Mouse (Mus musculus): Measurements from ENCODE around the gene Dlgap4. TPM values are rescaled to one million over a fixed set of nuclear protein-coding genes. Genes with fewer than 3 reads are reported as not detected.

Gene Dlgap4
- polyA plus RNA-seq, 1 experiment from 2014 or later = 230 TPM

- WGBS = 51% methylated on average over 9 of the region's 9 CpGs
- Histone ChIP-seq H3K27ac (ENCODE audit: low read depth, low read length) (peak overlapping the region; percentile 23), H3K36me3 (ENCODE audit: control insufficient read depth, insufficient read depth, low read length) (no peaks in the 10 kb centered on the region), H3K4me1 (ENCODE audit: control insufficient read depth, insufficient read depth, low read length) (0 out of 2 replicates have a peak, but pooled peaks cover 12% of the 10 kb centered on the region), H3K4me2 (ENCODE audit: low read depth, low read length) (no peak overlapping the region), H3K27me3 (ENCODE audit: control insufficient read depth, insufficient read depth, low read length) (peaks cover 3% of the 10 kb centered on the region; the same call in 1 of the 2 replicates), H3K9me3 (ENCODE audit: control insufficient read depth, low read length) (no peaks in the 10 kb centered on the region), H3K4me3 (ENCODE audit: low read depth, low read length) (no peak overlapping the region), H3K9ac (replicated peaks; ENCODE audit: low read depth, low read length) (no peak overlapping the region)
- ATAC-seq (ENCODE audit: low read depth) = no peak
These were observed 78.2 kb downstream of the Dlgap4 start for GRCm38 (mm10) chr2:156691746-156692145.

DNA sequence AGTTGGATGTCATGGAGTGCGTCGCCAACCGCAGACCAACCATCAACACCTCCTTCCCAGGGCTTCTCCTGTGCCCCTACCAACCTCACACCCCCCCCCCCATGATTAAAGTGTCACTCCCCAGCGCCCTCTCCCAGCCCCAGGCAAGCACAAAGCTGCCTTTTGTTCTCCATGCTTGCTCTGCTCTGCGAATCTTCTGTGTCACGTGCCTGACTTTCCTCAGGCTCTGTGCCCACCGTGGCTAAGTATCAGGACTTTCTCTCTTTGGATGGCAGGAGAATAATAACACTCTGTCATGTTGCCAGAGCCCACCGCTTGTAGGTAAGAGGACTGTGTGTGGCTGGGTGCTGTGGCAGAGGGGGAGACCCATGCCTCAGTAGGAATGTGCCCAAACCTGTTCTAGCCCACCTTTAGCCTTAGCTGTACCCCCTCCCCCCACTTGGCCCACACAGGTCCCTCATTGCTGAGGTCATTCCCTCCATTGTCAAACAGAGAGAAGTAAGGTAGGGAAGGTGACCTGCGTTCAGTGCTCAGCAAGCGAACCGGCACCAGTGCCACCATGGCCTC lies 79.8 kb downstream of the Dlgap4 start:
- WGBS = 62% methylated on average over 11 of the region's 11 CpGs
- no peak overlapping the region for H3K27ac ChIP-seq (ENCODE audit: low read depth, low read length)
- ATAC-seq (ENCODE audit: low read depth) = no peak; the same call in 1 of the 2 replicates
- peaks cover 3% of the 10 kb centered on the region; the same call in 1 of the 2 replicates for H3K27me3 ChIP-seq (ENCODE audit: control insufficient read depth, insufficient read depth, low read length)
- H3K4me3 ChIP-seq (ENCODE audit: low read depth, low read length) = no peak overlapping the region
- peaks cover 10% of the 10 kb centered on the region; the same call in 1 of the 2 replicates for H3K4me1 ChIP-seq (ENCODE audit: control insufficient read depth, insufficient read depth, low read length)
- no peaks in the 10 kb centered on the region for H3K36me3 ChIP-seq (ENCODE audit: control insufficient read depth, insufficient read depth, low read length)
- H3K9ac ChIP-seq (replicated peaks; ENCODE audit: low read depth, low read length) = no peak overlapping the region
- no peak overlapping the region for H3K4me2 ChIP-seq (ENCODE audit: low read depth, low read length)
- H3K9me3 ChIP-seq (ENCODE audit: control insufficient read depth, low read length) = no peaks in the 10 kb centered on the region

DNA sequence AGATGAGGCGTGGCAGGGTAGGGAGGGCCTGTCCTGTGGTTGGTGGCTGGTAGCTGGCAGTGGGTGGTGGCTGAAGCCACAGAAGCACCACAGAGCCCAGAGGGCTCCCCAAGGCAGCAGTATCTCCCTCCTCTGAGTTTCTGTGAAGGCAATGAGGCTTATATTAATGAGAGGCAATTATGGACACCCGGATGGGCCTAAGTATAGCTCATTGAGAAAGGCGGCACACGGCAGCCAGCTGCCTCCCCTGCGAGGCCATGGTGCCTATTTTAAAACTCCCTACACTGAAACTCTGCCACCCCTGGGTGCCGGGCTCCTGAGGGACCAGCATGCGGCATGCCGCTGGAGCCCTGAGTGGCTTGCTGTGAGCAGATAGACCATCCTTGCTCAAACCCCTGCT lies 83.8 kb downstream of the Dlgap4 start:
- Histone ChIP-seq H3K4me2 (ENCODE audit: low read depth, low read length) (no peak overlapping the region), H3K4me1 (ENCODE audit: control insufficient read depth, insufficient read depth, low read length) (peaks cover 3% of the 10 kb centered on the region; the same call in 1 of the 2 replicates), H3K9me3 (ENCODE audit: control insufficient read depth, low read length) (no peaks in the 10 kb centered on the region), H3K27ac (ENCODE audit: low read depth, low read length) (no peak overlapping the region), H3K27me3 (ENCODE audit: control insufficient read depth, insufficient read depth, low read length) (no peaks in the 10 kb centered on the region), H3K4me3 (ENCODE audit: low read depth, low read length) (no peak overlapping the region), H3K36me3 (ENCODE audit: control insufficient read depth, insufficient read depth, low read length) (no peaks in the 10 kb centered on the region), H3K9ac (replicated peaks; ENCODE audit: low read depth, low read length) (no peak overlapping the region)
- ATAC-seq (ENCODE audit: low read depth) = peak; percentile 31
- WGBS = 48% methylated on average over 8 of the region's 8 CpGs

GRCm38 (mm10) chr2:156698168-156698567 lies 84.7 kb downstream of the Dlgap4 start:
- H3K4me1 ChIP-seq (ENCODE audit: control insufficient read depth, insufficient read depth, low read length) = peaks cover 3% of the 10 kb centered on the region; the same call in 1 of the 2 replicates
- H3K36me3 ChIP-seq (ENCODE audit: control insufficient read depth, insufficient read depth, low read length) = no peaks in the 10 kb centered on the region
- H3K27ac ChIP-seq (ENCODE audit: low read depth, low read length) = no peak overlapping the region
- no peaks in the 10 kb centered on the region for H3K9me3 ChIP-seq (ENCODE audit: control insufficient read depth, low read length)
- 68% methylated on average over 9 of the region's 9 CpGs for WGBS
- no peak overlapping the region for H3K4me2 ChIP-seq (ENCODE audit: low read depth, low read length)
- H3K4me3 ChIP-seq (ENCODE audit: low read depth, low read length) = no peak overlapping the region
- no peak for ATAC-seq (ENCODE audit: low read depth)
- no peaks in the 10 kb centered on the region for H3K27me3 ChIP-seq (ENCODE audit: control insufficient read depth, insufficient read depth, low read length)
- H3K9ac ChIP-seq (replicated peaks; ENCODE audit: low read depth, low read length) = no peak overlapping the region

DNA sequence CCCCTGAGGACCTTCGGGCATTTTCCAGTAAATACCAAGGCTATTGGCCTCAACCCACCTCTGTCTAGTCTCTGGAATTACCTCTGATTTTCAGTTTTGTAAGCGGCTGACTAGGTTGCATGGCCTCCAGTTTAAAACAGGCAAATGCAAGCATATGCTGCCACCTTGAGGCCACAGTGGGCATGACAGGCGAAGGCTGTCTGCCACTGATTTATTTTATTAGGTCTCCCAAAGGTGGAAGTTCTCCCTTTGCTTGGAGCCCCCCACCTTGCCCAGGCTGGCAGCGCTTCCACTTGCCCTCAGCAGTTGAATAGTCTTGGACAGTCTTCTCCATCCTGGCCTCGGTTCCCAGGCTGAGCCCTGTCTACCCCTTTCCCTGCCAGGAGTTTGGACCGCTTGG lies 92.0 kb downstream of the Dlgap4 start:
- Histone ChIP-seq H3K4me1 (ENCODE audit: control insufficient read depth, insufficient read depth, low read length) (no peaks in the 10 kb centered on the region), H3K27ac (ENCODE audit: low read depth, low read length) (no peak overlapping the region), H3K27me3 (ENCODE audit: control insufficient read depth, insufficient read depth, low read length) (no peaks in the 10 kb centered on the region), H3K4me3 (ENCODE audit: low read depth, low read length) (no peak overlapping the region), H3K9ac (replicated peaks; ENCODE audit: low read depth, low read length) (no peak overlapping the region), H3K4me2 (ENCODE audit: low read depth, low read length) (no peak overlapping the region), H3K36me3 (ENCODE audit: control insufficient read depth, insufficient read depth, low read length) (no peaks in the 10 kb centered on the region), H3K9me3 (ENCODE audit: control insufficient read depth, low read length) (no peaks in the 10 kb centered on the region)
- WGBS = 21% methylated on average over 6 of the region's 6 CpGs
- ATAC-seq (ENCODE audit: low read depth) = no peak

DNA sequence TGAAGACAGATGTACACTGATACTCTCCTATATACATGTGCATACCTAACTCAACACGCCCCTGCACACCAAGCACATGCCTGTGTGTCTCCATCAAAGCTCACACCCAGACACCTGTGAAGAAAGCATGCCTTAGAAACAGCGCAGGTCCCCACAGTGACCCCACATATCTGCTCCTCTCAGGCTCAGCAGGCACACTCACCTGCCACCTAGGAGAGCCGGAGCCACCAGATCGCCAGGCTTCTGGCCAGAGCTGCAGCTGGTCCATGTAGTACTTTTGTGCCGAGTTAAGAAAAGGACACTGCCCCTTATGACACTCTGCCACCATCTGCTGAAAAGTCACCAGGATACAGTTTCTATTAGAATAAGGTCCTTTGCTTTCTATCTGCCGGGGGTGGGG lies 103.2 kb downstream of the Dlgap4 start:
- no peak overlapping the region for H3K9ac ChIP-seq (replicated peaks; ENCODE audit: low read depth, low read length)
- no peaks in the 10 kb centered on the region for H3K36me3 ChIP-seq (ENCODE audit: control insufficient read depth, insufficient read depth, low read length)
- 84% methylated on average over 6 of the region's 6 CpGs for WGBS
- no peak overlapping the region for H3K4me2 ChIP-seq (ENCODE audit: low read depth, low read length)
- ATAC-seq (ENCODE audit: low read depth) = no peak
- H3K27me3 ChIP-seq (ENCODE audit: control insufficient read depth, insufficient read depth, low read length) = no peaks in the 10 kb centered on the region
- no peak overlapping the region for H3K27ac ChIP-seq (ENCODE audit: low read depth, low read length)
- H3K4me1 ChIP-seq (ENCODE audit: control insufficient read depth, insufficient read depth, low read length) = peaks cover 12% of the 10 kb centered on the region
- no peak overlapping the region for H3K4me3 ChIP-seq (ENCODE audit: low read depth, low read length)
- H3K9me3 ChIP-seq (ENCODE audit: control insufficient read depth, low read length) = no peaks in the 10 kb centered on the region

DNA sequence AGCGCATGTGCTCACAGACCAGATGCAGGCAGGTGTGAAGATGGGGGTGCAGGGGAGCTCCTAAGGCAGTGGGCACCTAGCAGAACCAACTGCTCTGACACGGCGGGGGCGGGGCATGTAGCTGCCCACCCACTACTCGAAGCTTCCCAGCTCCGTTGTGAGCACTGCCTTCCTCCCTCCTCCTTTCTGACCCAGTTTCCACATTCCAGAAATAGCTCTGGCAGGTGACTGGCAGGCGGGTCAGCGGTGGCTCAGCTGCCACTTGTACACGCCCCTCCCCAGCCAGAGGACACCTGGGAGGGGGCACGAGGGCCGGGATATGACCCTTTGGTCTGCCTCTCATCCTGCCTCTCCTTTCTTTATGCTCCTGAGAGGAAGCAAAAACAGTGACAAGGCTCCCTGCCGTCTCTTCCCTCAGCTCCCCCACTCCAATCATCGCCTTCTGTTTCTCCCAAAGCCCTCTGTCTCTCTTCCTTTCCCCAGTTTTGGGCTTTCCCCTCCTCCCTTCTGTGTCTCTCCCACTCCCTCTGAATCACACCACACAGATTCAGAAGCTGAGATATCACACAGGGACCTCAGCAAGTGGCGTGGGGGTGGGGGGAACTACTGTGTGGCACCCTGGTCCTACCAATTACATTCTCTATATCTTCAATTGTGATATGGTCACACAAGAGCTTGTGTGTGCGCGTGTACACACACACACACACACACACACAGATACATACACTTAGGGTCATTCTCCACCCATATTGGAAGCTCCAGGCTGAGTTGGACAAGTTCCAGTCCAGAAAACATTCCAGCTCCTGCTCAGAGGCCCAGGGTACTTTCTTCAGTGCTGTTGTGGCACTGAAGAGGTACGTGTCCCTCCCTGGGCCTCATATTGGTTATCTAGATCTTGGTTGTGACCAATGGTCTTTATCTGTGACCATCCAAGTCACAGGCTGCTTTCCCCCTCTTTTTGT lies 104.1 kb downstream of the Dlgap4 start:
- no peaks in the 10 kb centered on the region for H3K9me3 ChIP-seq (ENCODE audit: control insufficient read depth, low read length)
- peak overlapping the region; percentile 1; the same call in 1 of the 2 replicates for H3K27ac ChIP-seq (ENCODE audit: low read depth, low read length)
- ATAC-seq (ENCODE audit: low read depth) = no peak
- no peak overlapping the region for H3K4me2 ChIP-seq (ENCODE audit: low read depth, low read length)
- H3K36me3 ChIP-seq (ENCODE audit: control insufficient read depth, insufficient read depth, low read length) = no peaks in the 10 kb centered on the region
- no peak overlapping the region for H3K9ac ChIP-seq (replicated peaks; ENCODE audit: low read depth, low read length)
- WGBS = 26% methylated on average over 17 of the region's 17 CpGs
- H3K4me3 ChIP-seq (ENCODE audit: low read depth, low read length) = no peak overlapping the region
- peaks cover 12% of the 10 kb centered on the region for H3K4me1 ChIP-seq (ENCODE audit: control insufficient read depth, insufficient read depth, low read length)
- no peaks in the 10 kb centered on the region for H3K27me3 ChIP-seq (ENCODE audit: control insufficient read depth, insufficient read depth, low read length)

GRCm38 (mm10) chr2:156718793-156719192 lies 105.3 kb downstream of the Dlgap4 start:
- H3K4me2 ChIP-seq (ENCODE audit: low read depth, low read length) = no peak overlapping the region
- H3K36me3 ChIP-seq (ENCODE audit: control insufficient read depth, insufficient read depth, low read length) = no peaks in the 10 kb centered on the region
- ATAC-seq (ENCODE audit: low read depth) = no peak
- no peaks in the 10 kb centered on the region for H3K27me3 ChIP-seq (ENCODE audit: control insufficient read depth, insufficient read depth, low read length)
- H3K9me3 ChIP-seq (ENCODE audit: control insufficient read depth, low read length) = no peaks in the 10 kb centered on the region
- H3K4me1 ChIP-seq (ENCODE audit: control insufficient read depth, insufficient read depth, low read length) = peaks cover 14% of the 10 kb centered on the region
- H3K9ac ChIP-seq (replicated peaks; ENCODE audit: low read depth, low read length) = no peak overlapping the region
- 66% methylated on average over 5 of the region's 5 CpGs for WGBS
- no peak overlapping the region for H3K27ac ChIP-seq (ENCODE audit: low read depth, low read length)
- no peak overlapping the region for H3K4me3 ChIP-seq (ENCODE audit: low read depth, low read length)
